In the genomic region with DNA sequence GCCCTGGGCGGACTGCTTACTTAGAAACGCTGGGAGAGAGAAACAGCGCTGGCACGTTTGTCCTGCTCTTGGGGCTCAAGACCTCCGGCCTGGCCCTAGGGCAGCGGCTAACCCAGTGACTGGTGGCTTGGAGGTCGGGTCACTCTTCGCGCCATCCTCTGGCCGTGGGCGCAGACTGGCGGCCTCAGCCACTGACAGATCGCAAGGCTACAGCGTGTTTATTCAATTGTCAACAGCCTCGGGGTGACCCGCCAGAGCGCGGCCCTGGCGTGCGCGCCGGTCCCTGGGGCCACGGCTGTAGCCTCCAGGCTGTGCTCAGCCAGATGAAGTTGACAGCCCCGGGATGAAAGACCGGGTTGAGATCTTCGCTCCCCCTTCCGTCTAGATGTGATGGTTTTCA, we compare ENCODE assay signal across 8 mouse cellular contexts. TPM values are rescaled to one million over a fixed set of nuclear protein-coding genes. Genes with fewer than 3 reads are reported as not detected.
DNase-seq lines count a peak whose midpoint lies in the region; ATAC-seq and TF ChIP-seq lines count a peak whose summit lies in the region.

No protein-coding gene starts in this region.

- H3K4me1 ChIP-seq in midbrain, embryonic 11.5 days (ENCODE audit: control insufficient read depth, insufficient read depth, low read length) = peaks cover 15% of the 10 kb centered on the region; the same call in 1 of the 2 replicates
- H3K4me1 ChIP-seq in midbrain, postnatal 0 days (ENCODE audit: insufficient read depth, low read length) = no peaks in the 10 kb centered on the region
- peaks cover 19% of the 10 kb centered on the region for H3K4me1 ChIP-seq in stomach, embryonic 15.5 days

- no peaks in the 10 kb centered on the region for H3K36me3 ChIP-seq in midbrain, embryonic 11.5 days (ENCODE audit: control insufficient read depth, insufficient read depth, low read length)
- no peaks in the 10 kb centered on the region for H3K36me3 ChIP-seq in midbrain, postnatal 0 days (ENCODE audit: insufficient read depth, low read length)
- no peaks in the 10 kb centered on the region for H3K36me3 ChIP-seq in stomach, embryonic 15.5 days

- no peak for TF ChIP-seq CTCF in midbrain, postnatal 0 days (IDR thresholded peaks at IDR 0.05)

- peak; percentile 57 for ATAC-seq in midbrain, embryonic 11.5 days (ENCODE audit: low FRiP score)
- ATAC-seq in midbrain, postnatal 0 days (ENCODE audit: low FRiP score) = no peak
- ATAC-seq in stomach, embryonic 15.5 days (ENCODE audit: insufficient read depth, low FRiP score, low read depth) = no peak

- H3K9ac ChIP-seq in midbrain, embryonic 11.5 days (ENCODE audit: low read length) = no peak overlapping the region
- no peak overlapping the region for H3K9ac ChIP-seq in midbrain, postnatal 0 days (replicated peaks; ENCODE audit: low read length, poor library complexity, severe bottlenecking)
- no peak overlapping the region for H3K9ac ChIP-seq in stomach, embryonic 15.5 days

- under 1% methylated on average over 27 of the region's 27 CpGs for WGBS in midbrain, embryonic 11.5 days
- WGBS in midbrain, postnatal 0 days = under 1% methylated on average over 27 of the region's 27 CpGs
- 1% methylated on average over 27 of the region's 27 CpGs for WGBS in stomach, embryonic 15.5 days

- H3K4me3 ChIP-seq in midbrain, embryonic 11.5 days (ENCODE audit: low read depth, low read length) = no peak overlapping the region
- no peak overlapping the region for H3K4me3 ChIP-seq in midbrain, postnatal 0 days (ENCODE audit: low read depth, low read length)
- H3K4me3 ChIP-seq in stomach, embryonic 15.5 days (replicated peaks) = 0 out of 2 replicates have a peak overlapping the region, but pooled peaks have one; percentile 1

- no peak overlapping the region for H3K4me2 ChIP-seq in midbrain, embryonic 11.5 days
- H3K4me2 ChIP-seq in midbrain, postnatal 0 days (ENCODE audit: low read depth, low read length, poor library complexity, severe bottlenecking) = no peak overlapping the region
- peak overlapping the region; percentile 39 for H3K4me2 ChIP-seq in stomach, embryonic 15.5 days

- peak; percentile 24 to 45 for DNase-seq in cerebellum, postnatal 25 days
- DNase-seq in cerebellum, adult 9-11 months = no peak
- peak; percentile 97 for DNase-seq in midbrain, embryonic 11.5 days (ENCODE audit: low spot score, missing footprints)
- no peak for DNase-seq in midbrain, postnatal 0 days (ENCODE audit: low spot score)
- peak; percentile 53 for DNase-seq in kidney, postnatal 10 days
- no peak for DNase-seq in urinary bladder, postnatal 4 days (ENCODE audit: low spot score in 2 of 2)
- no peak for DNase-seq in thymus, postnatal 14 days

- H3K27ac ChIP-seq in midbrain, embryonic 11.5 days (ENCODE audit: low read depth, low read length) = no peak overlapping the region
- H3K27ac ChIP-seq in midbrain, postnatal 0 days (ENCODE audit: low read depth, low read length) = no peak overlapping the region
- H3K27ac ChIP-seq in stomach, embryonic 15.5 days = no peak overlapping the region

- peaks cover 90% of the 10 kb centered on the region for H3K27me3 ChIP-seq in midbrain, embryonic 11.5 days (ENCODE audit: control insufficient read depth, insufficient read depth, low read length)
- H3K27me3 ChIP-seq in midbrain, postnatal 0 days (ENCODE audit: insufficient read depth, low read length) = peaks cover 89% of the 10 kb centered on the region
- peaks cover 81% of the 10 kb centered on the region for H3K27me3 ChIP-seq in stomach, embryonic 15.5 days (replicated peaks)

- H3K9me3 ChIP-seq in midbrain, embryonic 11.5 days (ENCODE audit: control insufficient read depth, low read length) = no peaks in the 10 kb centered on the region
- no peaks in the 10 kb centered on the region for H3K9me3 ChIP-seq in midbrain, postnatal 0 days (ENCODE audit: low read length)
- H3K9me3 ChIP-seq in stomach, embryonic 15.5 days = no peaks in the 10 kb centered on the region

RNA-seq across cellular contexts. Expression of gene Wt1, which starts 3.4 kb away (rescaled TPM):
- polyA plus RNA-seq in midbrain, embryonic 11.5 days (2014; fragmentation: Nextera tagmentation; extraction: Ambion mirVana) = 0.08 TPM in 2 replicates
- total RNA-seq in midbrain, postnatal 0 days (2014; rRNA removed) = 0.19 TPM in 1 of 2 replicates, not detected in the other
- 0.27 and 0.28 TPM in 2 replicates for polyA plus RNA-seq in midbrain, postnatal 0 days (2015; fragmentation: Nextera tagmentation; extraction: Ambion mirVana)
- 22.3 and 23.3 TPM in 2 replicates for polyA plus RNA-seq in stomach, embryonic 15.5 days (2015; fragmentation: Nextera tagmentation; extraction: Ambion mirVana)

RNA-seq across cellular contexts. Expression of gene Gm11060, which starts 31.1 kb away (rescaled TPM):
- polyA plus RNA-seq in midbrain, embryonic 11.5 days (2014; fragmentation: Nextera tagmentation; extraction: Ambion mirVana) = not detected in 2 replicates
- total RNA-seq in midbrain, postnatal 0 days (2014; rRNA removed) = not detected in 2 replicates
- not detected in 2 replicates for polyA plus RNA-seq in midbrain, postnatal 0 days (2015; fragmentation: Nextera tagmentation; extraction: Ambion mirVana)
- not detected in 2 replicates for polyA plus RNA-seq in stomach, embryonic 15.5 days (2015; fragmentation: Nextera tagmentation; extraction: Ambion mirVana)

Comparison
In these comparisons a context has a peak if more than half of its experiments do, and no peak if none do; other contexts are left out.
1. DNase-seq: peak in cerebellum, postnatal 25 days (2 of 2), midbrain, embryonic 11.5 days (single experiment) and kidney, postnatal 10 days (single experiment); none in cerebellum, adult 9-11 months (single experiment), midbrain, postnatal 0 days (single experiment), urinary bladder, postnatal 4 days (0 of 2) and thymus, postnatal 14 days (single experiment).
2. RNA of gene Wt1, which starts 3.4 kb away (polyA plus RNA-seq): 22.3 to 23.3 TPM in stomach, embryonic 15.5 days; 0.27 to 0.28 TPM in midbrain, postnatal 0 days and 0.08 TPM in midbrain, embryonic 11.5 days; every median in the first group is over 10 times any median in the second.